Mouse (Mus musculus) CH12.LX (cell line): ENCODE data around the gene Mmd. TPM values are rescaled to one million over a fixed set of nuclear protein-coding genes. Genes with fewer than 3 reads are reported as not detected.

Experiments used
- DNase-seq: peaks from one replicate; pipeline ENCODE4 v3.0.0-alpha.2; 2013; ENCODE audit errors: extremely low read depth
- H3K27ac ChIP-seq: 2 replicates; pipeline ENCODE4 v1.5.1; 2012; ENCODE audit warnings: low read depth, mild to moderate bottlenecking, control low read depth, moderate library complexity; ENCODE audit not compliant: insufficient read depth
- H3K27me3 ChIP-seq: replicated peaks from 2 replicates; pipeline ENCODE3; 2012; ENCODE audit warnings: inconsistent platforms
- H3K36me3 ChIP-seq, 2 experiments: replicated peaks in 1 of 2; 2 replicates each; pipeline versions ENCODE3 to v1.6.1; 2012; ENCODE audit warnings: inconsistent platforms in 1 of 2, low read length in 1 of 2, mild to moderate bottlenecking in 1 of 2, mixed read lengths in 1 of 2, moderate library complexity in 1 of 2; ENCODE audit not compliant: control insufficient read depth in 1 of 2, insufficient read depth in 1 of 2
- H3K4me1 ChIP-seq, 2 experiments: 2 replicates each; pipeline ENCODE4 v1.6.1; 2012; ENCODE audit warnings: inconsistent platforms in 1 of 2, moderate library complexity in 1 of 2; ENCODE audit not compliant: insufficient read depth in 2 of 2, control insufficient read depth in 1 of 2
- H3K4me2 ChIP-seq: 2 replicates; pipeline ENCODE4 v1.6.1; 2012; ENCODE audit warnings: low read depth, mild to moderate bottlenecking, control low read depth; ENCODE audit not compliant: poor library complexity, insufficient read depth, severe bottlenecking
- H3K4me3 ChIP-seq, 3 experiments: fragments of 150-350 bp in 1 of 3; sonication (generic) in 1 of 3; replicated peaks in 1 of 3; 2 replicates each; pipeline versions ENCODE3 to v1.5.1; 2011 to 2012; ENCODE audit warnings: low read depth in 2 of 3, low read length in 2 of 3, mild to moderate bottlenecking in 2 of 3, moderate library complexity in 2 of 3, control low read depth in 1 of 3, improper control_type of control experiment in 1 of 3, inconsistent platforms in 1 of 3, mixed read lengths in 1 of 3; ENCODE audit not compliant: poor library complexity in 1 of 3
- H3K79me2 ChIP-seq: replicated peaks from 2 replicates; pipeline ENCODE4 v1.6.1; 2012; ENCODE audit warnings: mild to moderate bottlenecking, moderate library complexity; ENCODE audit not compliant: control insufficient read depth, poor library complexity, insufficient read depth, severe bottlenecking; ENCODE audit errors: extremely low read depth
- H3K9ac ChIP-seq: 2 replicates; pipeline ENCODE4 v1.6.1; 2012; ENCODE audit warnings: low read depth, mild to moderate bottlenecking, control low read depth, moderate library complexity; ENCODE audit not compliant: insufficient read depth
- H3K9me3 ChIP-seq: replicated peaks from 2 replicates; pipeline ENCODE3; 2012; ENCODE audit warnings: low read length, inconsistent platforms, mixed read lengths
- BHLHE40 ChIP-seq: IDR thresholded peaks from 2 replicates; pipeline ENCODE4 v1.6.1; 2011; ENCODE audit warnings: mild to moderate bottlenecking, low read depth, low read length, improper control_type of control experiment
- CTCF ChIP-seq, 2 experiments: IDR thresholded peaks in 1 of 2; conservative IDR thresholded peaks in 1 of 2; 2 replicates each; pipeline ENCODE4 v1.5.1; 2011 to 2012; ENCODE audit warnings: low read depth in 2 of 2, low read length in 2 of 2, improper control_type of control experiment in 1 of 2, inconsistent platforms in 1 of 2, mild to moderate bottlenecking in 1 of 2, moderate library complexity in 1 of 2
- E2F4 ChIP-seq: IDR thresholded peaks from 2 replicates; pipeline ENCODE4 v1.6.1; 2011; ENCODE audit warnings: low read depth, low read length, improper control_type of control experiment; ENCODE audit not compliant: insufficient replicate concordance
- ELF1 ChIP-seq: IDR thresholded peaks from 2 replicates; pipeline ENCODE4 v1.6.1; 2014; ENCODE audit warnings: low read depth, mild to moderate bottlenecking, inconsistent platforms, low read length, improper control_type of control experiment
- EP300 ChIP-seq: IDR thresholded peaks from 2 replicates; pipeline ENCODE4 v1.6.1; 2011; ENCODE audit warnings: low read length, improper control_type of control experiment
- ETS1 ChIP-seq: conservative IDR thresholded peaks from 2 replicates; pipeline ENCODE4 v1.6.1; 2012; ENCODE audit warnings: low read depth, mild to moderate bottlenecking, inconsistent platforms, low read length, improper control_type of control experiment, moderate library complexity
- GABPA ChIP-seq: IDR thresholded peaks from 2 replicates; pipeline ENCODE4 v1.6.1; 2012; ENCODE audit warnings: low read depth, low read length, improper control_type of control experiment, inconsistent platforms; ENCODE audit not compliant: insufficient replicate concordance
- JUN ChIP-seq: IDR thresholded peaks from 2 replicates; pipeline ENCODE4 v1.6.1; 2011; ENCODE audit warnings: low read depth, mild to moderate bottlenecking, low read length, improper control_type of control experiment, moderate library complexity; ENCODE audit not compliant: insufficient read depth
- JUND ChIP-seq: conservative IDR thresholded peaks from 2 replicates; pipeline ENCODE4 v1.6.1; 2011; ENCODE audit warnings: low read depth, low read length, improper control_type of control experiment
- KAT2A ChIP-seq: IDR thresholded peaks from 2 replicates; pipeline ENCODE4 v1.6.1; 2012; ENCODE audit warnings: low read length, improper control_type of control experiment, inconsistent platforms; ENCODE audit not compliant: insufficient replicate concordance
- MAFK ChIP-seq: IDR thresholded peaks from 2 replicates; pipeline ENCODE4 v1.6.1; 2011; ENCODE audit warnings: low read length, improper control_type of control experiment; ENCODE audit not compliant: insufficient replicate concordance
- MEF2A ChIP-seq: IDR thresholded peaks from 2 replicates; pipeline ENCODE4 v1.6.1; 2014; ENCODE audit warnings: low read depth, mild to moderate bottlenecking, inconsistent platforms, low read length, improper control_type of control experiment, borderline replicate concordance
- POLR2AphosphoS2 ChIP-seq: IDR thresholded peaks from 2 replicates; pipeline ENCODE4 v1.6.1; 2011; ENCODE audit warnings: low read depth, low read length, improper control_type of control experiment
- RCOR1 ChIP-seq: conservative IDR thresholded peaks from 2 replicates; pipeline ENCODE4 v1.6.1; 2012; ENCODE audit warnings: low read depth, mild to moderate bottlenecking, inconsistent platforms, low read length, improper control_type of control experiment
- SIN3A ChIP-seq: IDR thresholded peaks from 2 replicates; pipeline ENCODE4 v1.6.1; 2012; ENCODE audit warnings: low read length, improper control_type of control experiment, inconsistent platforms
- USF2 ChIP-seq: conservative IDR thresholded peaks from 2 replicates; pipeline ENCODE4 v1.6.1; 2011; ENCODE audit warnings: low read depth, low read length, improper control_type of control experiment
- ZNF384 ChIP-seq: IDR thresholded peaks from 2 replicates; pipeline ENCODE4 v1.6.1; 2012; ENCODE audit warnings: low read depth, low read length, improper control_type of control experiment, inconsistent platforms
- dilution Hi-C: fragments of 300-500 bp; cut with MboI; formaldehyde crosslinking; loops from 2 replicates; pipeline ENCODE4 v1.14.3; 2020; ENCODE audit warnings: low sequenced_read_pairs; ENCODE audit not compliant: extremely low pct_unique_long_range_greater_than_20kb, extremely low pct_ligation_motif_present
- in situ Hi-C: fragments of 300-500 bp; cut with MboI; formaldehyde crosslinking; loops from 3 replicates; pipeline ENCODE4 v1.14.3; 2019; ENCODE audit warnings: low sequenced_read_pairs, low pct_ligation_motif_present, low pct_unique_long_range_greater_than_20kb, mixed read lengths
- polyA plus RNA-seq: library from polyadenylated mRNA; unstranded; fragments of >175 nt; gene quantifications from 2 replicates; pipeline ENCODE4 v1.2.1, GENCODE M21; 2012; ENCODE audit warnings: low read depth; ENCODE audit not compliant: insufficient read length
- total RNA-seq, 2 experiments: library from RNA; depleted of rRNA; stranded (reverse); fragments of 300-350 nt in 1 of 2; fragments of >200 nt in 1 of 2; gene quantifications; 2 replicates each; pipeline ENCODE4 v1.2.3; 2012 to 2014

Gene Mmd
- total and polyA plus RNA-seq, 3 experiments: 10.3 to 60.4 (median 39.8) TPM

GRCm38 (mm10) chr11:90254536-90254935, 5.3 kb downstream of the Mmd start:
- Histone ChIP-seq H3K27ac (no peak overlapping the region), H3K27me3 (no peaks in the 10 kb centered on the region), H3K79me2 (no peaks in the 10 kb centered on the region; the same call in 1 of the 2 replicates), H3K4me2 (no peak overlapping the region), H3K9me3 (no peaks in the 10 kb centered on the region), H3K4me3 (no peak overlapping the region), H3K36me3 (peaks cover 4 to 60% of the 10 kb centered on the region in 2 experiments), H3K4me1 (peaks cover 13 to 46% of the 10 kb centered on the region in 2 experiments), H3K9ac (no peak overlapping the region)
- DNase-seq: no peak
- in situ Hi-C loops: no loop called here
- dilution Hi-C loops: no loop called here
- no peak for TF ChIP-seq MAFK
- no peak for TF ChIP-seq RCOR1

GRCm38 (mm10) chr11:90255687-90256086, 6.4 kb downstream of the Mmd start:
- H3K9me3 ChIP-seq: no peaks in the 10 kb centered on the region
- no peaks in the 10 kb centered on the region for H3K79me2 ChIP-seq
- H3K4me3 ChIP-seq: no peak overlapping the region
- DNase-seq: no peak
- H3K9ac ChIP-seq: no peak overlapping the region
- no peaks in the 10 kb centered on the region for H3K27me3 ChIP-seq
- H3K27ac ChIP-seq: no peak overlapping the region
- TF ChIP-seq ETS1 (no peak), POLR2AphosphoS2 (no peak)
- dilution Hi-C loops (no loop called here), in situ Hi-C loops (no loop called here)
- H3K36me3 ChIP-seq: peaks cover 5 to 71% of the 10 kb centered on the region in 2 experiments
- no peak overlapping the region for H3K4me2 ChIP-seq
- peaks cover 13 to 50% of the 10 kb centered on the region in 2 experiments for H3K4me1 ChIP-seq

DNA sequence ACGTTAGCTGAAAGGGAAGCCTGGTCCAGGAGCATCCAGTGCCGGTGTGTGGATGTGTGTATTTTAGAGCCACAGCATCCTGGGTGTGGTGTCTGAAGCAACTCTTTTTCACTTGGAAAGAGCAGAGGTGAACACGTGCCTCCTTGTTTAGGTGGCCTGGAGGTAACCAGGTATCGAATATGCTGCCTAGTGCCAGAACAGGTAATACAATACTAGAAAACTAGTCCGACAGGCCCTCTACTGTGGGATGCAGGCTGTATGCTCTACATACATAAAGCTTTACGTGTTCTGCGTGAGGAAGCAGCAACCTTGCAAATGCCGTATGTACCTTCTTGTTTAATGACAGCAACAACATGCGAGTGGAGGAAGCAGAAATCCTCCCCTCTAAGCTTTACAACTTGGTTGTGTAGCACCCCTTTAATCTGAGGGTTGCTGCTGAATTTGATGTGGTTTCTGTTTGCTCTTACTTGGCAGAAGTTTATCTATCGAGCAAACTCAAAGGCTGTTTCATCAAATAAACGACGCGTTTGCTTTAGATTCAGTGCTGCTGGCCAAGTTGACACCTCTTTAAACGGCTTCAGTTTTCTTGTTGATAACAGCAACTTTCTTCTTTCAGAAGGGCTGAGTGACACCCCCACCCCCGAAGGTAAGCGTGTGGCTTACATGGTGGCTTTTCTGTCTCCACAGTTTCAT, 7.7 kb downstream of the Mmd start:
- dilution Hi-C loops: no loop called here
- Histone ChIP-seq H3K36me3 (peaks cover 14 to 76% of the 10 kb centered on the region in 2 experiments), H3K27me3 (no peaks in the 10 kb centered on the region), H3K4me2 (no peak overlapping the region), H3K4me3 (no peak overlapping the region), H3K9ac (no peak overlapping the region)
- TF ChIP-seq CTCF (conservative IDR thresholded peaks at IDR 0.05 in 1 of 2, IDR thresholded peaks at IDR 0.05 in 1 of 2; ENCODE audit: low read depth in 2 of 2, low read length in 2 of 2): no peak
- TF ChIP-seq MAFK: no peak
- TF ChIP-seq ZNF384: no peak
- no peak for TF ChIP-seq BHLHE40
- TF ChIP-seq POLR2AphosphoS2: no peak
- no peak for TF ChIP-seq KAT2A
- TF ChIP-seq JUN: no peak
- TF ChIP-seq EP300: no peak
- no peak for TF ChIP-seq E2F4
- TF ChIP-seq SIN3A: no peak
- no peak for TF ChIP-seq USF2
- no peak for TF ChIP-seq JUND
- no peak for TF ChIP-seq GABPA
- TF ChIP-seq ELF1: no peak
- no peak for TF ChIP-seq MEF2A
- TF ChIP-seq, all 38 proteins: peak for 0
- Histone ChIP-seq H3K9me3 (peaks cover 3% of the 10 kb centered on the region), H3K27ac (no peak overlapping the region), H3K4me1 (peaks cover 11 to 37% of the 10 kb centered on the region in 2 experiments), H3K79me2 (no peaks in the 10 kb centered on the region)
- in situ Hi-C loops: no loop called here
- no peak for DNase-seq
